Mouse (Mus musculus) heart, postnatal 0 days (tissue): ENCODE measurements around the gene Map1lc3b. TPM values are rescaled to one million over a fixed set of nuclear protein-coding genes. Genes with fewer than 3 reads are reported as not detected.

ENCODE experiments used
- ATAC-seq: fragments of 200-750 bp; cut with Nextera tagmentation; 2 replicates; pipeline ENCODE4 v1.8.0; 2017; ENCODE audit warnings: low read depth, moderate number of reproducible peaks, moderate library complexity; ENCODE audit not compliant: insufficient read depth
- DNase-seq: peaks from one replicate; pipeline ENCODE4 v3.0.0-alpha.2; 2016; ENCODE audit warnings: low spot score
- H3K27ac ChIP-seq: fragments of 300-500 bp; sonication (generic); 2 replicates; pipeline ENCODE4 v1.5.1; 2014; ENCODE audit warnings: low read depth, mild to moderate bottlenecking
- H3K27me3 ChIP-seq: fragments of 300-500 bp; sonication (generic); 2 replicates; pipeline ENCODE4 v1.6.1; 2014; ENCODE audit warnings: low read length, mixed read lengths; ENCODE audit not compliant: control insufficient read depth, insufficient read depth
- H3K36me3 ChIP-seq: fragments of 300-500 bp; sonication (generic); replicated peaks from 2 replicates; pipeline ENCODE4 v1.6.1; 2014; ENCODE audit warnings: low read length, mixed read lengths; ENCODE audit not compliant: control insufficient read depth, insufficient read depth
- H3K4me1 ChIP-seq: fragments of 300-500 bp; sonication (generic); 2 replicates; pipeline ENCODE4 v1.6.1; 2014; ENCODE audit warnings: antibody characterized with exemption; ENCODE audit not compliant: control insufficient read depth, insufficient read depth
- H3K4me2 ChIP-seq: fragments of 300-500 bp; sonication (generic); 2 replicates; pipeline ENCODE4 v1.6.1; 2014; ENCODE audit warnings: low read depth, mild to moderate bottlenecking, low read length, moderate library complexity
- H3K4me3 ChIP-seq: fragments of 300-500 bp; sonication (generic); 2 replicates; pipeline ENCODE4 v1.5.1; 2014; ENCODE audit warnings: low read depth, low read length
- H3K9ac ChIP-seq: fragments of 300-500 bp; sonication (generic); replicated peaks from 2 replicates; pipeline ENCODE4 v1.6.1; 2014; ENCODE audit warnings: low read depth, low read length, mixed read lengths
- H3K9me3 ChIP-seq: fragments of 300-500 bp; sonication (generic); replicated peaks from 2 replicates; pipeline ENCODE4 v1.6.1; 2016; ENCODE audit warnings: low read length; ENCODE audit not compliant: control insufficient read depth
- CTCF ChIP-seq: IDR thresholded peaks from 2 replicates; pipeline ENCODE4 v1.5.1; 2016; ENCODE audit warnings: antibody characterized with exemption, control low read depth, low read depth
- EP300 ChIP-seq: IDR thresholded peaks from 2 replicates; pipeline ENCODE4 v1.6.1; 2016; ENCODE audit warnings: antibody characterized with exemption, low read depth
- WGBS: fragments of 180-500 bp; shearing (Covaris S2); extraction: QIAGEN DNeasy Blood & Tissue Kit; methylation state at CpG from one replicate; pipeline ENCODE4 v1.1.7; 2014; 5-methylcytosine and 5-hydroxymethylcytosine counted together
- polyA plus RNA-seq: library from polyadenylated mRNA; unstranded; fragments of >200 nt; fragmentation: Nextera tagmentation; extraction: Ambion mirVana; gene quantifications from 2 replicates; pipeline ENCODE4 v1.2.1, GENCODE M21; 2015
- total RNA-seq: library from RNA; depleted of rRNA; stranded (reverse); fragments of >200 nt; gene quantifications from 2 replicates; pipeline ENCODE4 v1.2.3, GENCODE M21; 2014; ENCODE audit warnings: low replicate concordance

Map1lc3b gene
- total and polyA plus RNA-seq, 2 experiments from 2014 or later, result 186 to 313 TPM

GRCm38 (mm10) chr8:121583653-121584052 lies 6.5 kb upstream of the Map1lc3b start:
- ATAC-seq (no peak), DNase-seq (no peak)
- Histone ChIP-seq H3K9ac (no peak overlapping the region), H3K27me3 (no peaks in the 10 kb centered on the region), H3K9me3 (no peaks in the 10 kb centered on the region), H3K4me2 (no peak overlapping the region), H3K4me3 (no peak overlapping the region), H3K27ac (no peak overlapping the region), H3K36me3 (no peaks in the 10 kb centered on the region), H3K4me1 (0 out of 2 replicates have a peak, but pooled peaks cover 4% of the 10 kb centered on the region)
- 35% methylated on average over 8 of the region's 8 CpGs for WGBS
- TF ChIP-seq EP300 (no peak), CTCF (no peak)

- H3K27ac ChIP-seq, result peak overlapping the region; percentile 77
- H3K9me3 ChIP-seq, result no peaks in the 10 kb centered on the region
- TF ChIP-seq CTCF, result no peak
- no peak for TF ChIP-seq EP300
- H3K4me1 ChIP-seq, result 0 out of 2 replicates have a peak, but pooled peaks cover 4% of the 10 kb centered on the region
- ATAC-seq (no peak), DNase-seq (no peak)
- peak overlapping the region; percentile 68; the same call in 1 of the 2 replicates for H3K9ac ChIP-seq
- H3K4me3 ChIP-seq, result peak overlapping the region; percentile 69
- H3K4me2 ChIP-seq, result peak overlapping the region; percentile 83
- WGBS, result 38% methylated on average over 13 of the region's 13 CpGs
- no peaks in the 10 kb centered on the region for H3K36me3 ChIP-seq
- no peaks in the 10 kb centered on the region for H3K27me3 ChIP-seq
These were observed 5.4 kb upstream of the Map1lc3b start for GRCm38 (mm10) chr8:121584730-121585129.

- no peaks in the 10 kb centered on the region for H3K36me3 ChIP-seq
- no peaks in the 10 kb centered on the region for H3K9me3 ChIP-seq
- H3K4me1 ChIP-seq, result 0 out of 2 replicates have a peak, but pooled peaks cover 4% of the 10 kb centered on the region
- peak overlapping the region; percentile 69 for H3K4me3 ChIP-seq
- peak overlapping the region; percentile 68 for H3K9ac ChIP-seq
- ATAC-seq (peak; percentile 93), DNase-seq (peak; percentile 98)
- peak overlapping the region; percentile 77 for H3K27ac ChIP-seq
- H3K27me3 ChIP-seq, result no peaks in the 10 kb centered on the region
- TF ChIP-seq CTCF (no peak), EP300 (peak; percentile 90)
- WGBS, result 1% methylated on average over 47 of the region's 47 CpGs
- peak overlapping the region; percentile 83 for H3K4me2 ChIP-seq
These were observed 4.9 kb upstream of the Map1lc3b start for GRCm38 (mm10) chr8:121585159-121585825.

GRCm38 (mm10) chr8:121588750-121589149 lies 1.4 kb upstream of the Map1lc3b start:
- Histone ChIP-seq H3K4me3 (no peak overlapping the region), H3K9ac (no peak overlapping the region), H3K27me3 (no peaks in the 10 kb centered on the region), H3K27ac (no peak overlapping the region), H3K4me2 (no peak overlapping the region), H3K4me1 (peaks cover 17% of the 10 kb centered on the region), H3K36me3 (0 out of 2 replicates have a peak, but pooled peaks cover 6% of the 10 kb centered on the region), H3K9me3 (no peaks in the 10 kb centered on the region)
- WGBS, result 71% methylated on average over 4 of the region's 4 CpGs
- DNase-seq (no peak), ATAC-seq (no peak)
- TF ChIP-seq CTCF (no peak), EP300 (no peak)

GRCm38 (mm10) chr8:121589205-121589726 lies 895 bp upstream of the Map1lc3b start:
- H3K4me1 ChIP-seq, result peaks cover 17% of the 10 kb centered on the region
- no peak overlapping the region for H3K27ac ChIP-seq
- WGBS, result 31% methylated on average over 2 of the region's 2 CpGs
- H3K4me3 ChIP-seq, result no peak overlapping the region
- H3K36me3 ChIP-seq, result peaks cover 12% of the 10 kb centered on the region; the same call in 1 of the 2 replicates
- DNase-seq (no peak), ATAC-seq (no peak)
- no peak overlapping the region for H3K4me2 ChIP-seq
- H3K27me3 ChIP-seq, result no peaks in the 10 kb centered on the region
- TF ChIP-seq EP300, result no peak
- TF ChIP-seq CTCF, result no peak
- H3K9ac ChIP-seq, result no peak overlapping the region
- no peaks in the 10 kb centered on the region for H3K9me3 ChIP-seq
